Mouse (Mus musculus) heart, adult 2 months (tissue): ENCODE results near the gene Smim17.
"Not testable (repeated sequence)": the region's sequence is repeated elsewhere in the genome, so short reads cannot be mapped to it uniquely, and the experiment has no call there.

Experiments used
- CTCF ChIP-seq: fragments of 200-600 bp; IDR thresholded peaks from 2 replicates; pipeline ENCODE4 v1.8.1; 2022; ENCODE audit warnings: antibody characterized with exemption, mild to moderate bottlenecking, moderate library complexity
- EP300 ChIP-seq: fragments of 200-500 bp; IDR thresholded peaks from 2 replicates; pipeline ENCODE4 v1.6.1; 2011; ENCODE audit warnings: low read depth, low read length, control low read depth; ENCODE audit not compliant: insufficient read depth
- POLR2A ChIP-seq: fragments of 200-500 bp; IDR thresholded peaks from 2 replicates; pipeline ENCODE4 v1.6.1; 2011; ENCODE audit warnings: mild to moderate bottlenecking, low read depth, low read length, control low read depth; ENCODE audit not compliant: insufficient read depth

DNA sequence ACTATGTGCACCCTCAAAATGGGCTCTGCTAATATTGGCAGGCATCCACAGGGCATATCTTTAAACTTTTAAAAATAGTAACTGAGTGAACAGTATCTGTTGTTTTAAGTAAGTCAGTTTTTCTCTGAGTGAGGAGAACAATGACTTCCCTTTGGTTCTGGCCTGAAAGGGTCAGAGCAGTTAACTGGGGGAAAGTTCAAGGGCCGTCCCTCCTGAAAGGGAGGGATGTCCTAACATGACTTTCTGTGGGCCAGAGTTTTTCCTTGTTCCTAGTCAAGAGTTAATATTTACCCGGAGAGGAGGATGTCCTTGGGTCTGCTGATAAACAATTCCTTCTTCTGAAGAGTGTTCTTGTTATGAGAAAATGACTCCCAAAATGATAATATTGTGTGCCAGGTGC is 79.1 kb downstream of the Smim17 start:
- TF ChIP-seq POLR2A, CTCF, EP300: not testable (repeated sequence)
